Mouse (Mus musculus) midbrain, postnatal 0 days (tissue): ENCODE data around the gene Slco1a5. TPM values are rescaled to one million over a fixed set of nuclear protein-coding genes. Genes with fewer than 3 reads are reported as not detected.

Experiments used
- ATAC-seq: fragments of 200-750 bp; cut with Nextera tagmentation; 2 replicates; pipeline ENCODE4 v1.8.0; 2017; ENCODE audit warnings: moderate number of reproducible peaks, mild to moderate bottlenecking, moderate TSS enrichment, moderate library complexity; ENCODE audit not compliant: low FRiP score
- DNase-seq: peaks from one replicate; pipeline ENCODE4 v3.0.0-alpha.2; 2015; ENCODE audit warnings: low spot score
- H3K27ac ChIP-seq: fragments of 300-500 bp; sonication (generic); 2 replicates; pipeline ENCODE4 v1.5.1; 2014; ENCODE audit warnings: low read depth, mild to moderate bottlenecking, low read length, mixed read lengths
- H3K27me3 ChIP-seq: fragments of 300-500 bp; sonication (generic); 2 replicates; pipeline ENCODE4 v1.6.1; 2014; ENCODE audit warnings: low read length, control low read depth, mixed read lengths; ENCODE audit not compliant: insufficient read depth
- H3K36me3 ChIP-seq: fragments of 300-500 bp; sonication (generic); 2 replicates; pipeline ENCODE4 v1.6.1; 2014; ENCODE audit warnings: low read length, control low read depth, mixed read lengths; ENCODE audit not compliant: insufficient read depth
- H3K4me1 ChIP-seq: fragments of 300-500 bp; sonication (generic); 2 replicates; pipeline ENCODE4 v1.6.1; 2014; ENCODE audit warnings: mild to moderate bottlenecking, control low read depth, antibody characterized with exemption, low read length, mixed read lengths; ENCODE audit not compliant: insufficient read depth
- H3K4me2 ChIP-seq: fragments of 300-500 bp; sonication (generic); 2 replicates; pipeline ENCODE4 v1.6.1; 2014; ENCODE audit warnings: low read depth, mild to moderate bottlenecking, low read length, mixed read lengths; ENCODE audit not compliant: poor library complexity, severe bottlenecking
- H3K4me3 ChIP-seq: fragments of 300-500 bp; sonication (generic); 2 replicates; pipeline ENCODE4 v1.5.1; 2014; ENCODE audit warnings: low read depth, mild to moderate bottlenecking, low read length, moderate library complexity
- H3K9ac ChIP-seq: fragments of 300-500 bp; sonication (generic); replicated peaks from 2 replicates; pipeline ENCODE4 v1.6.1; 2014; ENCODE audit warnings: mild to moderate bottlenecking, low read length, moderate library complexity, mixed read lengths; ENCODE audit not compliant: poor library complexity, severe bottlenecking
- H3K9me3 ChIP-seq: fragments of 300-500 bp; sonication (generic); 2 replicates; pipeline ENCODE4 v1.6.1; 2016; ENCODE audit warnings: low read length, control low read depth
- CTCF ChIP-seq: IDR thresholded peaks from 2 replicates; pipeline ENCODE4 v1.5.1; 2016; ENCODE audit warnings: antibody characterized with exemption, mild to moderate bottlenecking
- WGBS: fragments of 180-500 bp; shearing (Covaris S2); extraction: QIAGEN DNeasy Blood & Tissue Kit; methylation state at CpG from one replicate; pipeline ENCODE4 v1.1.7; 2014; 5-methylcytosine and 5-hydroxymethylcytosine counted together
- polyA plus RNA-seq: library from polyadenylated mRNA; unstranded; fragments of >200 nt; fragmentation: Nextera tagmentation; extraction: Ambion mirVana; gene quantifications from 2 replicates; pipeline ENCODE4 v1.2.1, GENCODE M21; 2015
- total RNA-seq: library from RNA; depleted of rRNA; stranded (reverse); fragments of >200 nt; gene quantifications from 2 replicates; pipeline ENCODE4 v1.2.3, GENCODE M21; 2014; rRNA removed

Gene Slco1a5
- total and polyA plus RNA-seq, 2 experiments from 2014 or later: 0.05 to 0.51 TPM

- Histone ChIP-seq H3K4me2 (no peak overlapping the region), H3K27me3 (no peaks in the 10 kb centered on the region), H3K9me3 (no peaks in the 10 kb centered on the region), H3K4me3 (no peak overlapping the region), H3K36me3 (no peaks in the 10 kb centered on the region), H3K9ac (no peak overlapping the region), H3K27ac (no peak overlapping the region), H3K4me1 (no peaks in the 10 kb centered on the region)
- no peak for ATAC-seq
- no peak for DNase-seq
- 90% methylated on average over 8 of the region's 8 CpGs for WGBS
- TF ChIP-seq CTCF: no peak
These were observed 128.5 kb downstream of the Slco1a5 start for GRCm38 (mm10) chr6:142194245-142194644.

- no peak for DNase-seq
- H3K9me3 ChIP-seq: no peaks in the 10 kb centered on the region
- ATAC-seq: no peak
- 88% methylated on average over 1 of the region's 1 CpGs for WGBS
- no peak overlapping the region for H3K4me3 ChIP-seq
- H3K9ac ChIP-seq: no peak overlapping the region
- TF ChIP-seq CTCF: no peak
- no peaks in the 10 kb centered on the region for H3K4me1 ChIP-seq
- no peak overlapping the region for H3K27ac ChIP-seq
- H3K36me3 ChIP-seq: no peaks in the 10 kb centered on the region
- no peak overlapping the region for H3K4me2 ChIP-seq
- no peaks in the 10 kb centered on the region for H3K27me3 ChIP-seq
These were observed 130.8 kb downstream of the Slco1a5 start for GRCm38 (mm10) chr6:142191962-142192361.

GRCm38 (mm10) chr6:142187426-142187825, 135.4 kb downstream of the Slco1a5 start:
- ATAC-seq (no peak), DNase-seq (no peak)
- Histone ChIP-seq H3K4me3 (no peak overlapping the region), H3K27ac (no peak overlapping the region), H3K9me3 (no peaks in the 10 kb centered on the region), H3K36me3 (no peaks in the 10 kb centered on the region), H3K27me3 (no peaks in the 10 kb centered on the region), H3K4me1 (no peaks in the 10 kb centered on the region), H3K9ac (no peak overlapping the region), H3K4me2 (no peak overlapping the region)
- 98% methylated on average over 3 of the region's 3 CpGs for WGBS
- TF ChIP-seq CTCF: no peak

- H3K4me2 ChIP-seq: no peak overlapping the region
- 85% methylated on average over 2 of the region's 2 CpGs for WGBS
- DNase-seq (no peak), ATAC-seq (no peak)
- no peak overlapping the region for H3K9ac ChIP-seq
- no peak for TF ChIP-seq CTCF
- H3K27me3 ChIP-seq: no peaks in the 10 kb centered on the region
- no peaks in the 10 kb centered on the region for H3K4me1 ChIP-seq
- H3K27ac ChIP-seq: no peak overlapping the region
- H3K36me3 ChIP-seq: no peaks in the 10 kb centered on the region
- H3K4me3 ChIP-seq: no peak overlapping the region
- H3K9me3 ChIP-seq: no peaks in the 10 kb centered on the region
These were observed 136.8 kb downstream of the Slco1a5 start for GRCm38 (mm10) chr6:142185868-142186415.

Other genes with a start within 250 kb of the Slco1a5 start
- gene Slco1a6, start 114.5 kb downstream of the Slco1a5 start, total RNA-seq: not detected in 2 replicates
- gene Slco1a6, start 114.5 kb downstream of the Slco1a5 start, polyA plus RNA-seq: 0.43 TPM in 1 of 2 replicates, not detected in the other
- gene Iapp, start 24.6 kb downstream of the Slco1a5 start, total RNA-seq: not detected in 2 replicates
- 0.31 TPM in 1 of 2 replicates, not detected in the other for gene Iapp, start 24.6 kb downstream of the Slco1a5 start, polyA plus RNA-seq
- 13.5 and 17.7 TPM in 2 replicates for gene Pyroxd1, start 22.7 kb upstream of the Slco1a5 start, total RNA-seq
- gene Pyroxd1, start 22.7 kb upstream of the Slco1a5 start, polyA plus RNA-seq: 18.2 and 20.3 TPM in 2 replicates
- 12.8 and 16.8 TPM in 2 replicates for gene Recql, start 64.1 kb upstream of the Slco1a5 start, total RNA-seq
- gene Recql, start 64.1 kb upstream of the Slco1a5 start, polyA plus RNA-seq: 16.2 and 18.7 TPM in 2 replicates
- gene Golt1b, start 64.2 kb upstream of the Slco1a5 start, total RNA-seq: 46.3 and 52.9 TPM in 2 replicates
- gene Golt1b, start 64.2 kb upstream of the Slco1a5 start, polyA plus RNA-seq: 72.7 and 74.6 TPM in 2 replicates
- gene Spx, start 90.5 kb upstream of the Slco1a5 start, total RNA-seq: 2.2 and 7.0 TPM in 2 replicates
- 5.5 and 7.7 TPM in 2 replicates for gene Spx, start 90.5 kb upstream of the Slco1a5 start, polyA plus RNA-seq
- gene Gys2, start 150.1 kb upstream of the Slco1a5 start, total RNA-seq: 0.24 TPM in 1 of 2 replicates, not detected in the other
- gene Gys2, start 150.1 kb upstream of the Slco1a5 start, polyA plus RNA-seq: 0.06 and 0.25 TPM in 2 replicates
- 208 and 216 TPM in 2 replicates for gene Ldhb, start 185.0 kb upstream of the Slco1a5 start, total RNA-seq
- gene Ldhb, start 185.0 kb upstream of the Slco1a5 start, polyA plus RNA-seq: 498 and 544 TPM in 2 replicates
- 7.6 and 10.5 TPM in 2 replicates for gene Kcnj8, start 248.6 kb upstream of the Slco1a5 start, total RNA-seq
- 7.3 and 8.5 TPM in 2 replicates for gene Kcnj8, start 248.6 kb upstream of the Slco1a5 start, polyA plus RNA-seq